Mouse (Mus musculus) hindbrain, postnatal 0 days (tissue): ENCODE data around the gene Arpp19. TPM values are rescaled to one million over a fixed set of nuclear protein-coding genes. Genes with fewer than 3 reads are reported as not detected.
A peak's percentile ranks its signal among the peaks of the same experiment; 100 is the strongest.

Experiments used
- ATAC-seq: fragments of 200-750 bp; cut with Nextera tagmentation; 2 replicates; pipeline ENCODE4 v1.8.0; 2017; ENCODE audit warnings: mild to moderate bottlenecking, moderate TSS enrichment, moderate library complexity
- DNase-seq: peaks from one replicate; pipeline ENCODE4 v3.0.0-alpha.2; 2015; ENCODE audit warnings: low spot score
- H3K27ac ChIP-seq: fragments of 300-500 bp; sonication (generic); 2 replicates; pipeline ENCODE4 v1.5.1; 2014; ENCODE audit warnings: mild to moderate bottlenecking
- H3K27me3 ChIP-seq: fragments of 300-500 bp; sonication (generic); 2 replicates; pipeline ENCODE4 v1.6.1; 2014; ENCODE audit warnings: low read length, mixed read lengths; ENCODE audit not compliant: insufficient read depth
- H3K36me3 ChIP-seq: fragments of 300-500 bp; sonication (generic); 2 replicates; pipeline ENCODE4 v1.6.1; 2014; ENCODE audit warnings: low read length, mixed read lengths; ENCODE audit not compliant: insufficient read depth
- H3K4me1 ChIP-seq: fragments of 300-500 bp; sonication (generic); 2 replicates; pipeline ENCODE4 v1.6.1; 2014; ENCODE audit warnings: antibody characterized with exemption, low read length, mixed read lengths; ENCODE audit not compliant: insufficient read depth
- H3K4me2 ChIP-seq: fragments of 300-500 bp; sonication (generic); 2 replicates; pipeline ENCODE4 v1.6.1; 2014; ENCODE audit warnings: low read depth, mild to moderate bottlenecking, low read length, moderate library complexity, mixed read lengths
- H3K4me3 ChIP-seq: fragments of 300-500 bp; sonication (generic); 2 replicates; pipeline ENCODE4 v1.5.1; 2014; ENCODE audit warnings: low read length
- H3K9ac ChIP-seq: fragments of 300-500 bp; sonication (generic); replicated peaks from 2 replicates; pipeline ENCODE4 v1.6.1; 2014; ENCODE audit warnings: mild to moderate bottlenecking, low read length, moderate library complexity, mixed read lengths
- H3K9me3 ChIP-seq: fragments of 300-500 bp; sonication (generic); 2 replicates; pipeline ENCODE4 v1.6.1; 2016; ENCODE audit warnings: low read length, mixed read lengths
- CTCF ChIP-seq: IDR thresholded peaks from 2 replicates; pipeline ENCODE4 v1.5.1; 2016; ENCODE audit warnings: antibody characterized with exemption, control low read depth, low read depth
- WGBS: fragments of 180-500 bp; shearing (Covaris S2); extraction: QIAGEN DNeasy Blood & Tissue Kit; methylation state at CpG from one replicate; pipeline ENCODE4 v1.1.7; 2014; 5-methylcytosine and 5-hydroxymethylcytosine counted together
- polyA plus RNA-seq: library from polyadenylated mRNA; unstranded; fragments of >200 nt; fragmentation: Nextera tagmentation; extraction: Ambion mirVana; gene quantifications from 2 replicates; pipeline ENCODE4 v1.2.1, GENCODE M21; 2015
- total RNA-seq: library from RNA; depleted of rRNA; stranded (reverse); fragments of >200 nt; gene quantifications from 2 replicates; pipeline ENCODE4 v1.2.3, GENCODE M21; 2014

Arpp19 gene
- total and polyA plus RNA-seq, 2 experiments from 2014 or later = 92.5 to 204 TPM

- peak; percentile 88 for DNase-seq
Observed at GRCm38 (mm10) chr9:75071029-75071705, 33.8 kb downstream of the Arpp19 start.

GRCm38 (mm10) chr9:75071706-75072192, 34.3 kb downstream of the Arpp19 start:
- ATAC-seq (peak; percentile 6; the same call in 1 of the 2 replicates), DNase-seq (peak; percentile 51)
- peak overlapping the region; percentile 96 for H3K27ac ChIP-seq
- peak overlapping the region; percentile 76 for H3K4me2 ChIP-seq
- peaks cover 7% of the 10 kb centered on the region; the same call in 1 of the 2 replicates for H3K4me1 ChIP-seq
- no peaks in the 10 kb centered on the region for H3K27me3 ChIP-seq
- under 1% methylated on average over 28 of the region's 29 CpGs for WGBS
- no peaks in the 10 kb centered on the region for H3K36me3 ChIP-seq
- H3K9ac ChIP-seq = peak overlapping the region; percentile 97
- H3K9me3 ChIP-seq = no peaks in the 10 kb centered on the region
- no peak for TF ChIP-seq CTCF
- H3K4me3 ChIP-seq = peak overlapping the region; percentile 86

More at GRCm38 (mm10) chr9:75071029-75071705, 33.8 kb downstream of the Arpp19 start:
- Histone ChIP-seq H3K27ac (peak overlapping the region; percentile 96), H3K4me3 (peak overlapping the region; percentile 86), H3K36me3 (no peaks in the 10 kb centered on the region), H3K27me3 (no peaks in the 10 kb centered on the region), H3K9ac (peak overlapping the region; percentile 97), H3K4me1 (peaks cover 7% of the 10 kb centered on the region; the same call in 1 of the 2 replicates), H3K9me3 (no peaks in the 10 kb centered on the region), H3K4me2 (peak overlapping the region; percentile 76)
- peak; percentile 32; the same call in 1 of the 2 replicates for TF ChIP-seq CTCF
- WGBS = under 1% methylated on average over 58 of the region's 92 CpGs
- peak; percentile 95 for ATAC-seq

GRCm38 (mm10) chr9:75072361-75072760, 34.9 kb downstream of the Arpp19 start:
- H3K36me3 ChIP-seq = no peaks in the 10 kb centered on the region
- peak overlapping the region; percentile 86 for H3K4me3 ChIP-seq
- peaks cover 7% of the 10 kb centered on the region; the same call in 1 of the 2 replicates for H3K4me1 ChIP-seq
- H3K27ac ChIP-seq = peak overlapping the region; percentile 96
- DNase-seq = no peak
- peak overlapping the region; percentile 76 for H3K4me2 ChIP-seq
- WGBS = 6% methylated on average over 3 of the region's 3 CpGs
- no peaks in the 10 kb centered on the region for H3K9me3 ChIP-seq
- peak overlapping the region; percentile 97 for H3K9ac ChIP-seq
- TF ChIP-seq CTCF = no peak
- ATAC-seq = no peak
- H3K27me3 ChIP-seq = no peaks in the 10 kb centered on the region

- Histone ChIP-seq H3K36me3 (no peaks in the 10 kb centered on the region), H3K9ac (no peak overlapping the region), H3K4me1 (peaks cover 7% of the 10 kb centered on the region; the same call in 1 of the 2 replicates), H3K4me2 (no peak overlapping the region), H3K4me3 (no peak overlapping the region), H3K9me3 (no peaks in the 10 kb centered on the region), H3K27me3 (no peaks in the 10 kb centered on the region), H3K27ac (no peak overlapping the region)
- no peak for TF ChIP-seq CTCF
- DNase-seq (no peak), ATAC-seq (no peak)
Observed at GRCm38 (mm10) chr9:75077191-75077590, 39.8 kb downstream of the Arpp19 start.

- peak; percentile 29 for DNase-seq
- ATAC-seq = peak; percentile 47; the same call in 1 of the 2 replicates
- H3K27ac ChIP-seq = no peak overlapping the region
Observed at GRCm38 (mm10) chr9:75085242-75085824, 47.9 kb downstream of the Arpp19 start.

GRCm38 (mm10) chr9:75087823-75088222, 50.4 kb downstream of the Arpp19 start:
- no peaks in the 10 kb centered on the region for H3K36me3 ChIP-seq
- no peaks in the 10 kb centered on the region for H3K9me3 ChIP-seq
- peak overlapping the region; percentile 41; the same call in 1 of the 2 replicates for H3K27ac ChIP-seq
- 45% methylated on average over 2 of the region's 2 CpGs for WGBS
- no peak for TF ChIP-seq CTCF
- DNase-seq (no peak), ATAC-seq (no peak)
- no peak overlapping the region for H3K4me3 ChIP-seq
- H3K27me3 ChIP-seq = no peaks in the 10 kb centered on the region
- no peaks in the 10 kb centered on the region for H3K4me1 ChIP-seq
- H3K4me2 ChIP-seq = no peak overlapping the region
- H3K9ac ChIP-seq = no peak overlapping the region

More at GRCm38 (mm10) chr9:75085242-75085824, 47.9 kb downstream of the Arpp19 start:
- no peaks in the 10 kb centered on the region for H3K27me3 ChIP-seq
- no peak overlapping the region for H3K4me2 ChIP-seq
- 51% methylated on average over 5 of the region's 5 CpGs for WGBS
- no peak overlapping the region for H3K9ac ChIP-seq
- TF ChIP-seq CTCF = no peak
- H3K4me1 ChIP-seq = no peaks in the 10 kb centered on the region
- H3K36me3 ChIP-seq = no peaks in the 10 kb centered on the region
- no peak overlapping the region for H3K4me3 ChIP-seq
- H3K9me3 ChIP-seq = no peaks in the 10 kb centered on the region
